Comparison of ENCODE assay signal across 22 mouse cellular contexts in genomic region chr4:140401632-140402031, GRCm38 (mm10).
DNase-seq lines count a peak whose midpoint lies in the region; ATAC-seq and TF ChIP-seq lines count a peak whose summit lies in the region.
"Had no signal": no experiment of that assay in that cellular context is flagged by ENCODE, and none has a peak within 500 bp of the region (broad histone marks: within the 10 kb centered on the region; RNA-seq: fewer than 3 reads in every experiment).

No protein-coding gene starts in this region.

- H3K4me1 ChIP-seq in hindbrain, embryonic 15.5 days (replicated peaks), result peaks cover 17% of the 10 kb centered on the region
- peaks cover 16% of the 10 kb centered on the region for H3K4me1 ChIP-seq in hindbrain, embryonic 12.5 days
- H3K4me1 ChIP-seq in E14TG2a.4 (replicated peaks; ENCODE audit: low read depth, low read length), result peaks cover 60% of the 10 kb centered on the region
- no peaks in the 10 kb centered on the region; the same call in 1 of the 2 replicates for H3K4me1 ChIP-seq in liver, embryonic 11.5 days (replicated peaks; ENCODE audit: control insufficient read depth, insufficient read depth, low read length)

- no peaks in the 10 kb centered on the region for H3K27me3 ChIP-seq in hindbrain, embryonic 15.5 days
- no peaks in the 10 kb centered on the region for H3K27me3 ChIP-seq in hindbrain, embryonic 12.5 days
- H3K27me3 ChIP-seq in E14TG2a.4 (ENCODE audit: insufficient read depth, low read length), result no peaks in the 10 kb centered on the region
- H3K27me3 ChIP-seq in liver, embryonic 11.5 days (replicated peaks; ENCODE audit: control insufficient read depth, insufficient read depth, low read length), result no peaks in the 10 kb centered on the region
- H3K27me3 ChIP-seq: embryonic facial prominence, embryonic 12.5 days; forebrain, embryonic 13.5 days; forebrain, embryonic 15.5 days had no signal

- peak; percentile 60 to 62 for DNase-seq in cerebellum, postnatal 10 days
- DNase-seq in Muller cell, postnatal 12 days (ENCODE audit: inconsistent ontology term), result peak; percentile 12
- no peak for DNase-seq in liver, embryonic 11.5 days (ENCODE audit: low spot score)
- DNase-seq: adrenal gland, adult 2 months; adrenal gland, postnatal 10 days; adrenal gland, postnatal 25 days; B cell, adult 2 months; cerebellum, adult 11-12 months; cerebellum, adult 2 months; cerebellum, adult 9-10 months; cerebellum, postnatal 36 days; forebrain, postnatal 0 days had no signal

- no peak overlapping the region for H3K9ac ChIP-seq in hindbrain, embryonic 15.5 days
- H3K9ac ChIP-seq in hindbrain, embryonic 12.5 days, result no peak overlapping the region
- no peak overlapping the region for H3K9ac ChIP-seq in liver, embryonic 11.5 days (ENCODE audit: low read depth, low read length)
- H3K9ac ChIP-seq: embryonic facial prominence, embryonic 12.5 days; forebrain, embryonic 13.5 days; forebrain, embryonic 15.5 days; forebrain, postnatal 0 days had no signal

- H3K36me3 ChIP-seq in hindbrain, embryonic 15.5 days, result no peaks in the 10 kb centered on the region
- H3K36me3 ChIP-seq in hindbrain, embryonic 12.5 days, result no peaks in the 10 kb centered on the region
- H3K36me3 ChIP-seq in E14TG2a.4 (ENCODE audit: insufficient read depth, low read length), result no peaks in the 10 kb centered on the region
- no peaks in the 10 kb centered on the region for H3K36me3 ChIP-seq in liver, embryonic 11.5 days (ENCODE audit: control insufficient read depth, insufficient read depth, low read length)
- H3K36me3 ChIP-seq: embryonic facial prominence, embryonic 10.5 days; embryonic facial prominence, embryonic 12.5 days; forebrain, embryonic 15.5 days; G1E had no signal

- TF ChIP-seq CTCF in E14TG2a.4 (conservative IDR thresholded peaks at IDR 0.05; ENCODE audit: low read length), result no peak

- 70% methylated on average over 10 of the region's 10 CpGs for WGBS in hindbrain, embryonic 15.5 days
- WGBS in hindbrain, embryonic 12.5 days, result 81% methylated on average over 10 of the region's 10 CpGs
- WGBS in liver, embryonic 11.5 days, result 85% methylated on average over 10 of the region's 10 CpGs

- 0 out of 2 replicates have a peak overlapping the region, but pooled peaks have one; percentile 14 for H3K27ac ChIP-seq in hindbrain, embryonic 15.5 days (replicated peaks)
- no peak overlapping the region for H3K27ac ChIP-seq in hindbrain, embryonic 12.5 days
- H3K27ac ChIP-seq in liver, embryonic 11.5 days (ENCODE audit: low read depth, low read length), result no peak overlapping the region
- H3K27ac ChIP-seq: embryonic facial prominence, embryonic 10.5 days; embryonic facial prominence, embryonic 12.5 days; forebrain, embryonic 15.5 days had no signal

- H3K9me3 ChIP-seq in hindbrain, embryonic 15.5 days, result no peaks in the 10 kb centered on the region
- no peaks in the 10 kb centered on the region for H3K9me3 ChIP-seq in hindbrain, embryonic 12.5 days (replicated peaks)
- H3K9me3 ChIP-seq in E14TG2a.4 (ENCODE audit: low read length), result no peaks in the 10 kb centered on the region
- H3K9me3 ChIP-seq in liver, embryonic 11.5 days (ENCODE audit: control insufficient read depth, low read length), result no peaks in the 10 kb centered on the region
- H3K9me3 ChIP-seq: embryonic facial prominence, embryonic 10.5 days; embryonic facial prominence, embryonic 12.5 days; forebrain, embryonic 13.5 days; forebrain, embryonic 15.5 days had no signal

- ATAC-seq in cerebellum, adult (ENCODE audit: insufficient number of reproducible peaks, low FRiP score, low TSS enrichment), result no peak
- no peak for ATAC-seq in hindbrain, embryonic 15.5 days (ENCODE audit: low FRiP score, low read depth)
- ATAC-seq in hindbrain, embryonic 12.5 days (ENCODE audit: low FRiP score), result no peak
- ATAC-seq in liver, embryonic 11.5 days (replicated peaks; ENCODE audit: low FRiP score), result no peak
- ATAC-seq: CD4-positive, CD25-positive, alpha-beta regulatory T cell, adult 4 months; forebrain, embryonic 13.5 days; forebrain, embryonic 15.5 days; forebrain, postnatal 0 days had no signal

- H3K4me3 ChIP-seq in hindbrain, embryonic 15.5 days, result no peak overlapping the region
- H3K4me3 ChIP-seq in hindbrain, embryonic 12.5 days, result no peak overlapping the region
- peak overlapping the region; percentile 77 for H3K4me3 ChIP-seq in E14TG2a.4 (replicated peaks; ENCODE audit: low read length)
- no peak overlapping the region for H3K4me3 ChIP-seq in liver, embryonic 11.5 days (ENCODE audit: low read depth, low read length)
- H3K4me3 ChIP-seq: embryonic facial prominence, embryonic 10.5 days; embryonic facial prominence, embryonic 12.5 days; forebrain, embryonic 13.5 days; forebrain, embryonic 15.5 days had no signal

- no peak overlapping the region for H3K4me2 ChIP-seq in hindbrain, embryonic 15.5 days
- H3K4me2 ChIP-seq in hindbrain, embryonic 12.5 days (replicated peaks), result no peak overlapping the region
- H3K4me2 ChIP-seq in liver, embryonic 11.5 days, result no peak overlapping the region
- H3K4me2 ChIP-seq: embryonic facial prominence, embryonic 12.5 days; forebrain, embryonic 13.5 days; forebrain, embryonic 15.5 days had no signal
